Mouse (Mus musculus): Measurements from ENCODE around the gene Prc1.

DNA sequence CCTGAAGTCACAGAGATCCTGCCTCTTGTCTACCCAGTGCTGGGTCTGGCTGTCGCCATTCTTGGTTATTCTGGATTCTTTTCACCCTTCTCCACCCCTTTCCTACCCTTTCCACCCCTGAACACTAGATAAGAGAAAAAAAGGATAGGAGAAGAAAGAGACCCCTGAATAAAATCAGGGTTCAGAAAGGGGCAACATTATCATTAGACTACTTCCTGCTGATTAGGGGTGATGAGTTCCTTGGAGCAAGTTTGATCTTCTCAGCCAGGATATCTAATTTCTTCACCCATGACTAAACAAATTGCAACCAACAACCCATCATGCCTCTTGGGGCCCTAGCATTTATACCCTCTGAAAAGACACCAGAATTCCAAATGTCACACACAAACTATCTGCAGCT lies 26.5 kb upstream of the Prc1 start:
- TF ChIP-seq POLR2A (IDR thresholded peaks at IDR 0.05; ENCODE audit: extremely low read depth, insufficient read depth, low read length) (no peak), CTCF (IDR thresholded peaks at IDR 0.05; ENCODE audit: extremely low read depth, insufficient read depth, low read length) (no peak)
